Mouse (Mus musculus): ENCODE data around the gene Ptprn2. TPM values are rescaled to one million over a fixed set of nuclear protein-coding genes. Genes with fewer than 3 reads are reported as not detected.

Gene Ptprn2
- polyA plus RNA-seq, 1 experiment from 2014 or later: 10.4 TPM

DNA sequence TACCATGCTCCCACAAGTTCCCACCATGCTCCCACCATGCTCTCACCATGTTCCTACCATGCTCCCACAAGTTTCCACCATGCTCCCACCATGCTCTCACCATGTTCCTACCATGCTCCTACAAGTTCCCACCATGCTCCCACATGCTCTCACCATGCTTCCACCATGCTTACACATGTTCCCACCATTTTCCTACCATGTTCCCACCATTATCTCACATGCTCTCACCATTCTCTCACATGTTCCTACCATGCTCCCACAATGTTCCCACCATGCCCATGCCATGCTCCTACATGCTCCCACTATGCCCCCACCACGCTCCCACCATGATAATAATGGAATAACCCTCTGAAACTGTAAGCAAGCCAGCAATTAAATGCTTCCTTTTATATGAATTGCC is 495.8 kb downstream of the Ptprn2 start:
- H3K4me3 ChIP-seq: no peak overlapping the region
- no peaks in the 10 kb centered on the region for H3K4me1 ChIP-seq
- no peak overlapping the region for H3K9ac ChIP-seq (replicated peaks)
- H3K27ac ChIP-seq (replicated peaks): no peak overlapping the region
- H3K36me3 ChIP-seq: no peaks in the 10 kb centered on the region
- no peaks in the 10 kb centered on the region for H3K9me3 ChIP-seq
- H3K27me3 ChIP-seq: no peaks in the 10 kb centered on the region
- no peak for ATAC-seq (replicated peaks)
- WGBS: 91% methylated on average over 1 of the region's 1 CpGs
- H3K4me2 ChIP-seq (replicated peaks): no peak overlapping the region

DNA sequence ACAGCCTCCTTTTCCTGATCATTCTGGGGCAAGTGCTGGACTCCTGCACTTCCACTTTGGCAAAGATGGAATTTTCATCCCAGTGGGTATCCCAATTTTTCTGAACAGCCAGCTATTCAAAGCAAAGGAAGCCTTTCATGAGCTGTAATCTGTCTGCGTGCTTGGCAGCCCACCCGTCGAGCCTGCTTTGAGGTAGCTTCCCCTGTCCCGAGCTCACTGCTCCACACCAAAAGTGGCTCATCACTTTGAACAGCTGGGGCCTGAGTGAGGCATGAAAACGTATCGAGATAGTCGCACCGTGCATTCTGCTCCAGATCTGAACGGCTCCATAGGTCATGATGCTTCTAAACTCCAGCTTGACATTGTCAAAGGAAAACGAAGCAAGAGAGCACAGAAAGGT is 503.6 kb downstream of the Ptprn2 start:
- H3K36me3 ChIP-seq: no peaks in the 10 kb centered on the region

DNA sequence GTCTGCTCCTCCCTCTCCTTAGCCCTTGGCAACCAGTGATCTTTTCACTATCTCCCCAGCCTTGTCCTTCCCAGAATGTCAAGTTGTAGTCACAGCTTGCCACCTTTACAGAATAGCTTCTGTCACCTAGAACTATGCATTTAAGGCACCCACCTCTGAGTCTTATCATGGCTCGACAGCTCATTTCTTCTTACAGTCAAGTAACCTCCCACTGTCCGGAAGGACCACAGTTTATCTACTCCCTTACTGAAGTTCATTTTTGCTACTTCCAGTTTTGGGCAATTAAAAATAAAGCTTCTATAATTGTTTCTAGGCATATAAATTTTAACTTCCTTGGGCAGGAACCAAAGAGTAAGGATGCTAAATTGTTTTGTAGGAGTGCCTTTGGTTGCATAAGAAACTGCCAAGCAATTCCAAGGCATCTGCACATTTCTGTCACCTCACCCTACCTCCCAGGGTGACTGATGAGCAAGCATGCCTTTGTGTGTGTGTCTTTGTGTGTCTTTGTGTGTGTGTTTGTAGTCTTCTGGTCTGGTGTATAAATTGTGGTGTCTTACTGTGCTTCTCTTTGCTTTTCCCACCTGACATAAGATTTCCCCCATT is 516.1 kb downstream of the Ptprn2 start:
- H3K27ac ChIP-seq (replicated peaks): no peak overlapping the region
- H3K4me3 ChIP-seq: no peak overlapping the region
- H3K4me2 ChIP-seq (replicated peaks): no peak overlapping the region
- no peak for ATAC-seq (replicated peaks)
- 86% methylated on average over 2 of the region's 2 CpGs for WGBS
- H3K27me3 ChIP-seq: no peaks in the 10 kb centered on the region
- no peaks in the 10 kb centered on the region for H3K36me3 ChIP-seq
- no peaks in the 10 kb centered on the region for H3K4me1 ChIP-seq
- no peak overlapping the region for H3K9ac ChIP-seq (replicated peaks)
- H3K9me3 ChIP-seq: no peaks in the 10 kb centered on the region

More for the DNA sequence above, 503.6 kb downstream of the Ptprn2 start:
- no peaks in the 10 kb centered on the region for H3K27me3 ChIP-seq
- H3K9ac ChIP-seq (replicated peaks): no peak overlapping the region
- H3K4me1 ChIP-seq: no peaks in the 10 kb centered on the region
- H3K27ac ChIP-seq (replicated peaks): no peak overlapping the region
- H3K4me3 ChIP-seq: no peak overlapping the region
- H3K4me2 ChIP-seq (replicated peaks): no peak overlapping the region
- no peaks in the 10 kb centered on the region for H3K9me3 ChIP-seq
- peak; percentile 60; the same call in 1 of the 2 replicates for ATAC-seq (replicated peaks)
- 31% methylated on average over 10 of the region's 10 CpGs for WGBS

DNA sequence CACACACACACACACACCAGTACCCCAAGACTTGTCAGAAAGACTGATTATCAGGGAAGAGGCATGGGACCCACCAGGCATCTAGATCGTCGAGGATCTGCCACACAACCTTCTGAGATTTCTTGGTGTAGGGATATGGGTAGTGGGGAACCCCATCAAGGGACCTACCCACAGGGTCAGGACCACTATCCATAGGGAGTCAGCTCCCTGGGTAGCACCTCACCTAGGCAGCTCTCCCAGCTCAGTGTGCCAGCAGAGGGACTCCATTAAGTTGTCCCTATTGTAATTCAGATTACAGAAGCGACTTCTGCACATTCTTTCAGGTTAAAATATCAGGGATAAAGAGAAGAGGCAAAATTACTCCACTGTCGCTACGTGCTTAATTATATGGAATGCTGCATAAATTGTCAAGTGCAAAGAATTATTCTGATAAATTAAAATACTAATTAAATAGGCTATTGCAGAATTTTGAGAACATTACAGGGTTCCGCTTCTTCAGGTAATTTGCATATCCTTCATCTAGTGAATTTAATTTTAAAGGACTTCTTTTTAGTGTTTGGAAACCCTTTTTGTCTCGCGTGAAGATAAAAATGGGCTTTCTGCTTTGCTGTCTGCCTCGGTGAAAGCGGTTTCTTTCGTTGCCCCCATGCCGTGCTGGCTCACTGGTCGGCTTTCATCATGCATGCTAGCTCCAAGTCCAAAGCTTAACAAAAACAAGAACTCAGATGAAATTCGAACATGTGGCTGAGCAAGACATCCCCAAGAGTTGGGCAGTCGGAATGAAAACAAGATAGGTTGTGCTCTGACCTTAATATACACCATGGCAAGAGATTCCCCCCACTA is 531.5 kb downstream of the Ptprn2 start:
- no peak overlapping the region for H3K9ac ChIP-seq (replicated peaks)
- H3K36me3 ChIP-seq: no peaks in the 10 kb centered on the region
- H3K4me3 ChIP-seq: no peak overlapping the region
- H3K4me2 ChIP-seq (replicated peaks): no peak overlapping the region
- peak overlapping the region; percentile 75 for H3K27ac ChIP-seq (replicated peaks)
- WGBS: 33% methylated on average over 15 of the region's 15 CpGs
- no peaks in the 10 kb centered on the region for H3K27me3 ChIP-seq
- H3K9me3 ChIP-seq: no peaks in the 10 kb centered on the region
- peaks cover 13% of the 10 kb centered on the region for H3K4me1 ChIP-seq
- ATAC-seq (replicated peaks): peak; percentile 62

DNA sequence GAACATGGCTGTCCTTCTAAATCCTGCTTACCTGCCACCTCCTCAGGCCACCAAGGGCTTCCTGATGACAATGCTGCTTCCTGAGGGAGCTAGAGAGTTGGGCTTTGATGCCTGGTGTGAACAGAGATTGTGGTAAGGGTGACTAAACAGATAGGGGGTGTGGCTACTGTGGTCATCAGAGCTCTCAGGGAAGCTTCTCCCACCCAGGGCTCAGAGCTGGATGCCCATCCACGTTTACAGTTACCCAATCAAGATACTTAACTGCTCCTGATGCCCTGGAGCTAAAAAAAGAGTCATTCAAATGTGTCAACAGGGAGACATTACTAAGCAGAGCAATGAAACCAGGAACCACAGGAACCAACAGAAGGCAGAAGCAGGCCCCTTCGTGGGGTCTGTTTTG is 532.4 kb downstream of the Ptprn2 start:
- no peak for ATAC-seq (replicated peaks)
- Histone ChIP-seq H3K4me1 (peaks cover 13% of the 10 kb centered on the region), H3K4me3 (no peak overlapping the region), H3K4me2 (replicated peaks) (no peak overlapping the region), H3K9ac (replicated peaks) (no peak overlapping the region), H3K27ac (replicated peaks) (peak overlapping the region; percentile 75), H3K36me3 (no peaks in the 10 kb centered on the region), H3K27me3 (no peaks in the 10 kb centered on the region), H3K9me3 (no peaks in the 10 kb centered on the region)
- 14% methylated on average over 2 of the region's 2 CpGs for WGBS

DNA sequence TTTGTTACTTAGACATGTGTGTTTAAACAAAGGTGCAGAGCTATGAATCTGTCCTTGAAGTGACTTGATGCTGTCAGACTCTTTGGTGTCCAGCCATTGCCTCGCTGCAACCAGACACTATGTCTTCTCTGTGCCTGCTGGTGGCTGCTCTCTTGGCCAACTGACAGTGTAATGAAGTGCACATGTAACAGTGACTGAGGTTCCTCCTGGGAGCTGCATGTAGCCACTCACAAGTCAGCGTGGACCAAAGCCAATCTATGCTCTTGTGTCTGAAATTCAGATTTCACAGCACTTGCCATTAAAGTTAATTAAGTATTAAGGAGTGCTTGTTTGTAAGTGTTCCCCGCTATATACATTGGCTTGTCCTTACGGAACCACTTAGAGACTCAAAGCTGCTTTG is 537.7 kb downstream of the Ptprn2 start:
- H3K4me2 ChIP-seq (replicated peaks): no peak overlapping the region
- no peak overlapping the region for H3K9ac ChIP-seq (replicated peaks)
- no peak overlapping the region for H3K4me3 ChIP-seq
- no peaks in the 10 kb centered on the region for H3K36me3 ChIP-seq
- H3K9me3 ChIP-seq: no peaks in the 10 kb centered on the region
- no peaks in the 10 kb centered on the region for H3K27me3 ChIP-seq
- no peak overlapping the region for H3K27ac ChIP-seq (replicated peaks)
- H3K4me1 ChIP-seq: peaks cover 21% of the 10 kb centered on the region
- WGBS: 79% methylated on average over 4 of the region's 4 CpGs
- ATAC-seq (replicated peaks): no peak

DNA sequence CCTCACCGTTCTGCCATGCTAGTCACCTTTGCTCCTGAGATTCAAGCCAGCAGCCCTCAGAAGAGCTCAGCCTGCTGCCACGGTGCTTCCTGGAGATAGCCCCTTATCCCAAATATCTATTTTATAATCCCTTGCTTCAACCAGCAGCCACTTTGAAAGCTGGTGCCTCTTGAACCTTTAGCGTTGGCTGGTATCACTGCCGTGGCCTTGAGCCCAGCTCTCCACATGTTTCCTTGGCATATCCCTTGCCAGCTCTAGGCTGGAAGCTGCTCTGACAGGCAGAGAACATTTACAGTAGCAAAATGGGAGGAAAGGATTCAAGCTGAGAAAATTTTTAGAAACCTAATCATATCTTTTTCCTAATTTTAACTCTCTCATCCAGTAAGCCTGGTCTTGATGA is 539.4 kb downstream of the Ptprn2 start:
- WGBS: 73% methylated on average over 4 of the region's 4 CpGs
- Histone ChIP-seq H3K9ac (replicated peaks) (no peak overlapping the region), H3K4me2 (replicated peaks) (no peak overlapping the region), H3K4me1 (peaks cover 37% of the 10 kb centered on the region), H3K4me3 (no peak overlapping the region), H3K27ac (replicated peaks) (peak overlapping the region; percentile 53), H3K27me3 (no peaks in the 10 kb centered on the region), H3K36me3 (no peaks in the 10 kb centered on the region), H3K9me3 (no peaks in the 10 kb centered on the region)
- ATAC-seq (replicated peaks): no peak

DNA sequence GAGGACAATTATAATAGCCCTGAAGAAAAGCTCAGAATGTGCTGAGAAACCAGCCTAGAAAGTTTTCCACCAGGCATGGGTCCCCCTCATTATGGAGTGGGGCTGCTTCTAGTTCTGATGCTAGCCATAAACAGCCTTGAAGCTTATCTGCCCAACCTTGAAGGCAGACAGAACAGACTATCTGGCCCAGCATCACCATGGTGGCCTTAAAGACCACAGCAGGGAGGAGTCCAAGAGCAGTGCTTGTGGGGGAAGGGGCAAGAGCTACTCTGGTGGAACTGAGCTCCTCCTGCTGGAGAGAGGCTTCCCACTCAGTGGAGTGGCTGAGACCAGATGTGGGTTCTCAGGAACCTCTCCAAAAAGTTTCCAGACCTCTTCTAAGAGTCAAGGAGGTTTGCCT is 540.2 kb downstream of the Ptprn2 start:
- Histone ChIP-seq H3K4me1 (peaks cover 40% of the 10 kb centered on the region), H3K4me2 (replicated peaks) (no peak overlapping the region), H3K4me3 (no peak overlapping the region), H3K36me3 (no peaks in the 10 kb centered on the region), H3K27ac (replicated peaks) (0 out of 2 replicates have a peak overlapping the region, but pooled peaks have one; percentile 29), H3K9me3 (no peaks in the 10 kb centered on the region), H3K9ac (replicated peaks) (no peak overlapping the region), H3K27me3 (no peaks in the 10 kb centered on the region)
- no peak for ATAC-seq (replicated peaks)

DNA sequence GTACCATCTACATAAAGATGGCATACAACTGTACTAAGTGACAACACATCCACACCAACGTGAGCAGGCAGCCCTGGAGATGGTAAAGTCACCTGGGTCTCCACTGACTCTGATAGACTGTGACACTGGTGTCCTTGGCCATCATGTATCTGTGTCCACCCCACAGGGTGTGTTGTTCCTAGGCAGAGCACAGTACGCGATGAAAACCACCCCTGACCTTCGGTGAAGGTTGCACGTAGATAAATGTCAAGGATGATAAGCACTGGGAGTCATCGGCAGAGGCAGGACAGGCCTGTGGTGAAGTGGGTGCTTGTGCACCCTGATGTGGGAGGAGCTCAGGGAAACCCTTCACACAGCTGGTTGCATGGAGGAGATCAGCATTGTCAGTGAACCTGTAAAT is 541.8 kb downstream of the Ptprn2 start:
- Histone ChIP-seq H3K4me3 (no peak overlapping the region), H3K4me1 (peaks cover 40% of the 10 kb centered on the region), H3K27ac (replicated peaks) (no peak overlapping the region), H3K9me3 (no peaks in the 10 kb centered on the region), H3K36me3 (no peaks in the 10 kb centered on the region), H3K9ac (replicated peaks) (no peak overlapping the region), H3K4me2 (replicated peaks) (no peak overlapping the region), H3K27me3 (no peaks in the 10 kb centered on the region)
- ATAC-seq (replicated peaks): 0 out of 2 replicates have a peak, but pooled peaks have one; percentile 4
- 91% methylated on average over 6 of the region's 6 CpGs for WGBS

DNA sequence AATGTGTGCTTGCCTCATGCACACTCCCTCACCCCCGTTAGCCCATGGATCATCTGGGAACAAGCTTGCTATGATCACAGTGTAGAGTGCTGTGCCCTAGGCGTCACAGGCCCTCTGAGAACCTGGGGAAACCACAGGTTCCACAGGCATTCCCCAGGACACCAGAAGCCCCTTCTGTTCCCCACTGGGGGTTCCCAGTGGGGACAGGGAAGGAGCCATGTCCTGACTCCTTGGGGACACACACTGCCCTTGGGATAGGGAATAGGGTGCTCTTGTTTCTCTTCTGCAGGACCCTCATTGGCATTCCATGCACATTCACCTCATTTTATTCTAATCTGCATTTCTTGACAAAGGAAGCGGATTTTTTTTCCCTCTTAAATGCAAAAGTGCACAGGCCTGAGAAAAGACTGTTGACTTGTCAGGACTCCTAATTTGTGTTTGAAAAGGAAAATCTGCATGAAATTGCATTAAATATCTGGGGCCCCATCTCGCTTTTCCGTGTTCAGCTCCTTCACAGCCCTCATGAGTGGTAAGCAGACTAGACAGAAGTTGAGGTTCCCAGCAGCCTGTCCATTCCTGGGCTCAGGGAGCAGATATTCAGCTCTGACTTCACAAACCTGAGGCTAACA is 542.9 kb downstream of the Ptprn2 start:
- no peaks in the 10 kb centered on the region for H3K9me3 ChIP-seq
- H3K4me2 ChIP-seq (replicated peaks): 0 out of 2 replicates have a peak overlapping the region, but pooled peaks have one; percentile 21
- H3K27ac ChIP-seq (replicated peaks): peak overlapping the region; percentile 70
- H3K36me3 ChIP-seq: no peaks in the 10 kb centered on the region
- H3K4me3 ChIP-seq: no peak overlapping the region
- H3K27me3 ChIP-seq: no peaks in the 10 kb centered on the region
- ATAC-seq (replicated peaks): peak; percentile 74
- peaks cover 44% of the 10 kb centered on the region for H3K4me1 ChIP-seq
- 20% methylated on average over 5 of the region's 5 CpGs for WGBS
- H3K9ac ChIP-seq (replicated peaks): no peak overlapping the region; the same call in 1 of the 2 replicates

DNA sequence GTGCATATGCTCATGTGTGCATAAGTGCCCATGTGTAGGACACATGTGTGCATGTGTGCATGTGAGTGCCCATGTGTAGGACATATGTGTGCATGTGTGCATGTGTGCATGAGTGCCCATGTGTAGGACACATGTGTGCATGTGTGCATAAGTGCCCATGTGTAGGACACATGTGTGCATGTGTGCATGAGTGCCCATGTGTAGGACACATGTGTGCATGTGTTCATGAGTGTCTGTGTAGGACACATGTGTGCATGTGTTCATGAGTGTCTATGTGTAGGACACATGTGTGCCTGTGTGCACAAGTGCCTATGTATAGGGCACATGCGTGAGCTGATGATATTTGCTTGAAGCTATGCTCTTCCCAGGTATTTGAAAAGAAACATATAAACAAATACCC is 547.7 kb downstream of the Ptprn2 start:
- peaks cover 25% of the 10 kb centered on the region for H3K4me1 ChIP-seq
- WGBS: 88% methylated on average over 1 of the region's 1 CpGs
- ATAC-seq (replicated peaks): no peak

DNA sequence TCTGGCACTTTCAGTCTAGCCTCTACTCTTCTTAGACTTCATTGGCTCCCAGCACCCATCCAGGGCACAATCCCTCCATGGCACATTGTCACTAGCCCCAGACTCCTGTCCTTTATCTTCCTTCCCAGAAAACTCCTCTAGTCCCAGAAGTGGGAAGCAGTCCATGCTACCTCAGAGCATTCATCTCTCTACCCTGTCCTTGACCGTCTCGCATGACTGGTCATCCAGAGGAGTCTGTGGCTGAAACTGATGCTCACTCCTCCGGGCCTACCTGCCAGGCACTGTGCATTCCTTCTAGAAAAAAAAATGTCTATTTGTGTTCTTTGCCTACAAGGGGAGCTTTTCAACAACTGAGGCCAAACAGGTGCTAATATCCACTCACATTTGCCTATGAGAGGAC is 549.0 kb downstream of the Ptprn2 start:
- no peak overlapping the region for H3K9ac ChIP-seq (replicated peaks)
- no peaks in the 10 kb centered on the region for H3K9me3 ChIP-seq
- peaks cover 14% of the 10 kb centered on the region for H3K4me1 ChIP-seq
- no peaks in the 10 kb centered on the region for H3K27me3 ChIP-seq
- no peak for ATAC-seq (replicated peaks)
- no peaks in the 10 kb centered on the region for H3K36me3 ChIP-seq
- H3K4me2 ChIP-seq (replicated peaks): no peak overlapping the region
- H3K27ac ChIP-seq (replicated peaks): no peak overlapping the region
- 94% methylated on average over 3 of the region's 3 CpGs for WGBS
- no peak overlapping the region for H3K4me3 ChIP-seq

More for the DNA sequence above, 547.7 kb downstream of the Ptprn2 start:
- Histone ChIP-seq H3K4me2 (replicated peaks) (no peak overlapping the region), H3K4me3 (no peak overlapping the region), H3K27ac (replicated peaks) (no peak overlapping the region), H3K36me3 (no peaks in the 10 kb centered on the region), H3K9ac (replicated peaks) (no peak overlapping the region), H3K27me3 (no peaks in the 10 kb centered on the region), H3K9me3 (no peaks in the 10 kb centered on the region)
